Mouse (Mus musculus) left cerebral cortex, adult 11 months (tissue): ENCODE data around the gene Ptprg.
"Not testable (repeated sequence)": the region's sequence is repeated elsewhere in the genome, so short reads cannot be mapped to it uniquely, and the experiment has no call there.

Experiments used
- DNase-seq: peaks from one replicate; pipeline ENCODE4 v3.0.0; 2022; ENCODE audit warnings: low spot score

Gene Ptprg

DNA sequence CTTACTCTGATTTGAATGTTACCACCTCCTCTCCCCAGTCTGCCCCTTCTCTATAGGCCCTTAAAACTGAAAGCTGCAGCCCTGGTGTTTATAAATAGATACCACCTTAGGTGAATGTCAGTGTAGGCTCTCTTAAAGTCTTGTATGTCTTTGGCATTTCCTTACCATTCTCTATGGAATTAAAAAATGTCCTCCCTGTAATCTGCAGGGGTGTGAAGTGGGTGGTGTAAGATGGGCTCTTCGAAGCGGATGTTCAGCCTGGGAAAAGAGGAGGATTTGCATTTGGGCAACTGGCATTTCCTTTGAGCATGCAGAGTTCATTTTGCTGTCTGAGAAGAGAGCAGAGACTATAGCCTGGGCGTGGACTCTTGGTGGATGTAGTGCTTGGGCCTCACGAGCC lies 201.3 kb downstream of the Ptprg start:
- no peak for DNase-seq

DNA sequence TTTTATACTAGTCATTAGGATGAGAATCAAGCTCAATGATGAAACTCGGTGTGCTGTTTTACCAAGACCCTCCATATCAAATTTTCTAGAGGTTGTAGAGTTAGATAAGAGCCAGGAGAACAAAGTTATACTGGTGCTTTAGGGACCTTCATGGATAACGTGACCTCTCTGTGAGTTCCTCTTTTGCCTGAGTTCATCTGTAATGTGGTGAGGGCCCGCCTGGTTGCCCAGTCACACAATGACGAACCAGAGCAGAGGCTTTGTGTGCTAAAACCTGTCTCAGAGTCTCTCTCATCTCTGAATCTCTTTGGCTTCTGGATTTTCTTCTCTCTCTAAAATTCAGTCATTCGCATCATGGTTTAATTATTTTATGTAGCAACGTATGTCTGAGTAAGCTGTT lies 204.9 kb downstream of the Ptprg start:
- no peak for DNase-seq

DNA sequence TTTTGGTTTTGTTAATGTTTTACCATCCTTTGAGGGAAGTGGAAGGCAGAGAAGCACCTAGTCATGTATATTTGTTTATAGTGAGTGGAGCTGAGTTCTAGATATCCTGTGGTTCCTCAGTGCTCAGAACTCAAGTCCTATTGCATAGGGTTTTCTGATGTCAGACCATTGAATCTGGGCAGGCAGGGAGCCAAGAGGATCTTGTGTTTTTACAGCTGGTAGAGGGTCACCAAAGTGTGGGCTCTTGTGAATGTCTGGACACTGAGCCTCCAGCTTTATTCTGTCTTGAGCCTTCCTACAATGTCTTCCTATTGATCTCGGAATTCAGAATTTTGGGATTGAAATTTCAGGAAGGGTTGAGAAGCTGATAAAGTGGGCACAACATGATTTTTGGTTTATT lies 206.0 kb downstream of the Ptprg start:
- no peak for DNase-seq

DNA sequence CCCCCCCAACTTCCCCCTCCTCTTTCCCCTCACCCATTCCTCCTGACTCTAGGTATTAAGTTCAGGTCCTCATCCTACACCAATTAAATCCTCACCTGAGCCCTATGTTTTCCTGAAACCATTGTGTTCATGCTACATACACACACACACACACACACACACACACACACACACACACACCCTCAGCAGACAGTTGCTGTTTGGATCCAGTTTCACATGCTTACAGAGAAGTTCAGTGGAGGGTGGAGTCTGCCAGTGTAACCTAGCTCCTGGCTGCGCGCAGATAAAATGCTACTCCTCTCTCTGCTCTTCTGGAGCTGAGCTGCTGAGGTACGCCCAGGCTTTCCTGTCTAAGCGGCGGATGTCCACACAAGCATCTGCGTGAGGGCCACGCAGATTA lies 209.7 kb downstream of the Ptprg start:
- DNase-seq: no peak

DNA sequence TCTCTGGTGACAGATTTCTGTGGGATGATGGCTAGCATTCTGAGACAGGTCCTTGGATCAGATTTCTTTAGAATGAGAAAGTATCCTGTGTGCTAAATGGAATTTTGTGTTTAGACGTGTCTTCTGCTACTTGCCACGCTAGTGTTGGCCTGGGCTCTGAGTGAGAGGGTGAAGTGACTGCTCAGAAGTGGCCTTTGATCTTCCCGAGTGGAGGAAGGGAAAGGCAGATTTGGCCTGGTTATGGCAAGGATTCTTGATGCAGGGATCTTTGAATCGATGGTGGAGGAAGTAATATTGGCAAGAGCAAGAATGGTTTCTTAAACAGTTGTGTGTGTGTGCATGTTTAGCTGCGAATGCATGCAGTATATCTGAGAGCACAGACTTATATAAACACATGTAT lies 219.4 kb downstream of the Ptprg start:
- DNase-seq: no peak

DNA sequence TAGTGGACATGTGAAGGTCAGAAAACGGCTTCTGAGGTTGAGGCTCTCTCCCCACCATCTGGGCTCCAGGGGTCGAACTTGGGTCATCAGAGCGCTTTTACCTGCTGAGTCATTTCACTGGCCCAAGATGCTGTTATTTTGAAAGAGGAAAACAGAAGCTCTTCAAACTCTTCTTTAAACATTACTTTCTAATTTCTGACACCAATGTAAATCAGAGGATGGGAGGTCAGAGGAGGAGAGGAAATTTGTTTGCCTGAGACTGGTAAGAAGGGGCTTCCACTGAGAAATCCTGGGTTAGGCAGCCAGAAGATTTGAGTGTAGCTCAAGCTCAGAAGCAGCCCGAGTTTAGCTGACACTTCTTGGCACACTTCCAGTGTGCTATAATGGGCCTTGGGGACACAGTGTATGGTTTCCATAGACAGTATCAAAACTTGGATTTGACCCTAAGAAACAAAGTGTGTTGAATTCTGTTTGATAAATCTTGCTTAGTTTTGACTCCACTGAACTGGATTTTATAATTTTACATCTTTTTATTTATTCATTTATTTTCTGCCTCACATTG lies 221.2 kb downstream of the Ptprg start:
- no peak for DNase-seq

DNA sequence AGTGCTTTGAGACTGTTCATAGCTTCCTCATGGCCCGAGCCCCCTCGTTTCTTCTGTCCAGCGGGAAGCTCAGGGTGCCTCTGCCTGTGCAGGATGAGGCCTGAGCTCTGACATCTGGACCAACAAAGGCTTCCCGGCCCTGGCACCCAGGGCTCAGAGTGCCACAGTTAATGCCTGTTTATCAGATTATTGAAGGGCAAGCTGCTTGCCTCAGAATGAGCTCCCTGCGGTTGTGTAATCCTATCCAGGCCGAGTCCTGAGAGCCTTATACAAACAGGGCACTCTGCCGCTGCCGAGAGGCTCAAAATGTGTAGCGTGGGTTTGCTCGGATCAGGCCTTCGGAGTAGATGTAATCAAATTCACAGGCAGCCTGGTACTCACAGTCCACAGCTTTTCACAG lies 221.9 kb downstream of the Ptprg start:
- no peak for DNase-seq

DNA sequence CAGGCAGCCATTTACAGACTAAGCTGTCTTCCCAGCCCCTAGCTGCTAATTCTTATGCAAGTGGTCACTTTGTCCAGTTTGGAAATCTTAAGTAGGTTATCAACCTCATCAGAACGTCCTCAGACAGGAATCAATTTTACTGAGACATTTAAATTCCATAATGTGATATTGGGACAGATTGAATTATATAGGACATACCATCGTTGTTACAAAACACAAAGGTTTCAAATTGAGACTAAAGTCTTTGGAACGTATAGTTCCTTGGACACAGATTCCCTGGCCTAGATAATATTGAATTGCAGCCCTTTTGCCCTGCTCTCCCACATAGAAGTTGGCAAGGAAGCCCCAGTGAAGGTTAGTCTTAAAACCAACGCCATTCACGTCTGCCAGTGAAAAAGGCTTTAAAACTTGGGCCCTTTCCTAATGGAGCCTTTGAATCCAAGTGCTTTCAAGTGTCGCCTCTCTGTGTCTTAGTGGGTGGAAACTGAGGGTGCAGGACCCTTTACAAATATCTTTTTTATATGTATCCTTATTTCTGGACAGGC lies 222.7 kb downstream of the Ptprg start:
- no peak for DNase-seq

DNA sequence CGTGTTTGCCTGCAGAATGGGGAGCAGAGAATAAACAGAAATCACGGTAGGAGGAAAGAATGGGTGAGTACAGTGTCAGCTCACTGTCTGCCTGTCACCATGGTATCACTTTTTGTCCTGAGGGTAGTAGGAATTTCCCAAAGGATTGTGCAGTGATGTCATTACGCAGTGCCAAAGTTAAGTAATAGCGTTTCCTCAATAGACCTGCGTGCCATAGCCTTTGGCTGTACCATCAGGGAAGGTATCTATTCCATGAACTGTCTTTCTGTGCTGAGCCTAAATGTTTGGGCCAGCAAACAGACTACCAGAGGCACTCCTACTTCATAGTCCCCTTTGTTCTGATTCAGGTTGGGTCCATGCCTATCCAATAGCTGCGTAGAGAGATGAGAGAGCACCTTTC lies 223.2 kb downstream of the Ptprg start:
- DNase-seq: no peak

DNA sequence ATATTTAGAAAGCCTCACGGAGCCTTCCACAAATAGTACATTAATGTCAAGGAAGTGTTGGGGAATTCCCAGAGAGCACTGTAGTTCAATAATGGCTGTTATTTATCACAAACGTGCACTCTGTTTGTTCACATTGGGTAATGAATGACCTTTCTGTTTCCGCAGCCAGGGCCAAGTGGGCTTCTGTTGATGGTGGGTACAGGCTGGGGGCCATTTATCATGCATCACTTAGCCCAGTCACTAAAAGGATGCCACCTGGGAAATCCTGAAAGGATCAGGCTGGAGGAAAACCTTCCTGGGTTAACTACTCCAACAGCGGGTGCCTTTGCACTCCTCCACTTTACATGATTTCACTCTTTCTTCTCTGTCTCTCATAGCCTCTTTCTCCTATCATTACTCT lies 237.9 kb downstream of the Ptprg start:
- DNase-seq: no peak

DNA sequence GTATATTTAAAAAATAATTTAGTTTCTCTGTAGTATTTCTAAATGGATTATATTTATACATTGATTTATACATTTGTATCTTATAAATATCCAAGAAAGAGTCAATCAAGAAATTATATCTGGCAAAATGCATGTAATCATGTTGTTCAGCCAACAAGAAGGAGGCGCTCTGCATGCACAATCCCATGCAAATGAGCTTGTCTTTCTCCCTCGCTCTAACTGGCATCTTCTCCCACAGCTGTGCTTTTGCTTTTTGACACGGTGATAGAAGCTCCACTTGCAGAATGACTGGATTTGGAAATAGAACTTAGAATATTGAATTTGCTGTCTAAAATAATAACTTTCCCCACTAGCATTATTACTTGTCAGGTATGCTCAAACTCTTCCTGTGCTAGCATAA lies 240.5 kb downstream of the Ptprg start:
- no peak for DNase-seq

DNA sequence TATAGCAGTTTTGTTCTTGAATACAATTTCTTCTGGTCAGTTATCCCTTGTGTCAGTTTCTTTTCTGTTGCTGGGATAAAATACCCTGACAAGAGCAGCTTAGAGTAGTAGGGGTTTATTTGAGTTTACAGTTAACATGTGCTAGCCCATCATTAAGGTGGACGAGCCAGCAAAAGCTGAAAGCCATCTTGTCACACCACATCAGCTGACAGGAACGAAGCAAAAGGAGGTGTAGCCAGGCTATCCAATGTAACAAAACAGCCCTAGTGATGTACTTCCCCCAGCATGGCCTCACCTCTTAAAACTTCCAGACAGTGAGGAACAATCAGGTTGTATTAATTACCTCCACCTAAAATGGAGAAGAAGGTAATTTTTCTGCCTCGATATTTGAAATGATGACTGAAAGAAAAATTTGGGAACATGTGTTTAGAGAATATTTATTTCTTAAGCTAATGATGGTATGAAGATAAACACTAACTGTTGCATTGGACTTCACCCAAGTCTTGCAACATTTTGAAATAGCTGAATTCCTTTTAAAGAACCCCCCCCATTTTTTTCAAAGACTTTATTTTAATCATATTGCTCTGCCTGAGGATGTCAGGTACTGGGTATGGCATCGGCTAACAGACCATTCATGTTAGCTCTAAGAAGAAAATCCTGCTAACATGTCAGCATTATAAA lies 249.2 kb downstream of the Ptprg start:
- no peak for DNase-seq

DNA sequence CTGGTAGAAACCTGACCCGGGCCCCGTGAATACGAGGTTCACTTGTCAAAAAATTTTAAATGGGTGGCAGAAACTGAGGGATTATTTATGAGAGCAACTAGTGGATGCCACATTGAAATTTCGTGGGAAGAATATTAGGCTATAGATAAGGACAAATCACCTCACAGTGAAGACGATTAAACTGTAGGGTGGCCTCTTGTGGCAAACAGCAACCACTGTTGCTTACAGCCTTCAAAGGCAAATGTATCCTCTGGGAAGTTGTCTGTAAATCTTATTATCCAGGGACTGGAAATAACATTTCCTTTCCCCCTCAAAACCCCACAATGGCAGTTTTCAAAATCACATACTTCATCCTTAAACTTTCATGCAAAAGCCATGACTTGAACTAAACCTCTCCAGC lies 253.3 kb downstream of the Ptprg start:
- DNase-seq: no peak

DNA sequence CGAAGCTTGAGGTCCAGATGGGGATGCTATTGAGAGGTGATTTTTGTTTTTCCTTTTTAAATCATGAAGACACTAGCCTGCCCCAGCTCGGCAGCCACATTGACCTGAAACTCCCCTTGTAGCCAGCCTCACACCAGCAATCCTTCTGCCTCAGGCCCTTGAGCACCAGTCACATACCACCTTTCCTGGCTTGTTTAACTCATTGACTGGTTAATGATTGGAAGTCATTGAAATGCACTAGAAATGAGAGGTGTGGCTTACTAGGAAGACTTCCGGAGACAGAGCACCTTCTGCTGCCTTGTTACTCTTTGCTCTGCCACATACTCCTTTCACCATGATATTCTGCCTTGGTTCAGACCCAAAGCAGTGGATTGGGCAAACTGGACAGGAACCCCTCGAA lies 254.1 kb downstream of the Ptprg start:
- DNase-seq: no peak

DNA sequence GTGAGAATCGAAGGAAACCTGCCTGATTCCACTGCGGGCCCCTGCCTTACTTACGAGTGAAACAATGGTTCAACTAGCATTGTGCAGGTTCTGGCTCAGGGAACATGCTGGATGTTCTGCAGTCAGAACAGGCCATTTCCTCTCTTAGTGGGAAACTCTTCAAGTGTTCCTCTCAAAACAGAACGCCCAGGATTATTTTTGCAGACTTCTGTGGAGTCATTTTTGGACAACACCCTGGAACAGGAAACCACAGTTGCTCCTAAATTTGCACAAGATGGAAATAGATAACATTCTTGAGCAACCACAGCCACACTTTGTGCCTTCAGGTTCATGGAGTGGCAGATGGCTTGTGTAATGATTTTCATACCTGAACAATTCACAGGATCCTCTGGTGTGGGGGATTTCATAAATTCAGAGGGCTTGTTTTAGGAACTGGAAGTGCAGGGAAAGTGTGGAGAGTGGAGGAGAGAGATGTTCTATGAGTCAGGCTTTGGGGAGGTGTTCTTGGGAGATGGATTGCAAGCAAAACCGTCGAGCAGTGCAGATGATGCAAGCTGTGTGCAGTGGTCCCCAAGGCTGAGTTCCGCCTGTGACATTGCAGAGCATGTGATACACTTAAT lies 257.9 kb downstream of the Ptprg start:
- DNase-seq: peak; percentile 42

DNA sequence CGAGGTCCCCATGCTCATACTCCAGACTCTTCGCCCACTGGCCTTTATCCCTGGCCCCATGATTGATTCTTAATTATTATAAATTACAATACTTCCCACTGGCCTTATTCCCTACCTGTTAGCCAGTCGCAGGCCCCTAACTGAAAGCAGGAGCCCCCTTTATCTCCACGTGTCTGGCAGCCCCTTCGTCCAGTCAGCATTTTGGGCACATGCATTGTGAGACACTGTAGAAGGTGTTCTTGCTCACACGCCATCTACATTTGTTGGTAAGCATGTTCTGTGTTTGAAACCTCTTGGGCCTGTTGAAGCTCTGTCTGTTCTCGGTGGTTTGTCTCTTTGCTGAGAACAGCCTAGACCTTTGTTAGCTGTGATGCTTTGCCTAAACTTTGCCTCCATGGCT lies 259.0 kb downstream of the Ptprg start:
- DNase-seq: no peak

DNA sequence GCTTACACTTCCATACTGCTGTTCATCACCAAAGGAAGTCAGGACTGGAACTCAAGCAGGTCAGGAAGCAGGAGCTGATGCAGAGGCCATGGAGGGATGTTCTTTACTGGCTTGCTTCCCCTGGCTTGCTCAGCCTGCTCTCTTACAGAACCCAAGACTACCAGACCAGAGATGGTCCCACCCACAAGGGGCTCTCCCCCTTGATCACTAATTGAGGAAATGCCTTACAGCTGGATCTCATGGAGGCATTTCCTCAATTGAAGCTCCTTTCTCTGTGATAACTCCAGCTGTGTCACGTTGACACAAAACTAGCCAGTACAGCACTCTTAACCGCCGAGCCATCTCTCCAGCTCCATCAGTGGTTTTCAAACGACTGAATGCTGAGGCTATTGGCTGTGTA lies 261.5 kb downstream of the Ptprg start:
- not testable (repeated sequence) for DNase-seq

DNA sequence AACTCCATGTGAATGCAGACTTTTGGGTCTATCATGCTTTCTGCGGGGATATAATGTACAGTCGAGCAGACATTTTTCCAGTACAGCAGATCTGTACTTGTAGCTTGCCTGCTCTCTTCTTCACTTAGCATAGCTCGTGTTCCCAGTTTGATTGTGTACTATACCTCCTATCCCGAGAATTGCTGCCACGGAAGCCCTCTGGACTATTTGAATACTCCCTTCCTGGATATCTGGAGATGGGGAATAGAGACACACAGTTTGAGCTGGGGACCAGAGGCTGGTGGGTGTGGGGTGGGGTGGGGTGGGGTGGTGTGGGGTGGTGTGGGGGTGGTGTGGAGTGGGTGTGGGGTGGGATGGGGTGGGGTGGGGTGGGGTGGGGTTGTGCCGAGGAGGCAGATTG lies 263.9 kb downstream of the Ptprg start:
- no peak for DNase-seq

DNA sequence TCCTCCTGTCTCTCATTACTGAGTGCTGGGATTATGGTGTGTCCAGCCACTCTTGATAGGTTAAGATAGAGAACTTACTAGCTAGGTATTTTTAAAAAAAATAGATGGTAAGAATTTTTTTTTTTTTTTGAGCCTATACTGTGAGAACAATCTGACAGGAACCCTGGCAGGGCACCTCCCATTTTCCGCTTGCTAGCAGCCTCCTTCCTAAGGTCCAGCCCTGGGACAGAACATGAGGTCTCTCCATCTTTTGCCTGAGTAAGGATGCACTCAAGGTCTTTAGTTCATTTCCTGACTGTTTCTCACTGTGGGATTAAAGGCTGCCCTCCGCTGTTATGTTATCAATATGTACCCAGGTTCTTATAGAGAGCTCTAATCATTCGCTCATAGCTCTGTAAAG lies 264.7 kb downstream of the Ptprg start:
- no peak for DNase-seq

DNA sequence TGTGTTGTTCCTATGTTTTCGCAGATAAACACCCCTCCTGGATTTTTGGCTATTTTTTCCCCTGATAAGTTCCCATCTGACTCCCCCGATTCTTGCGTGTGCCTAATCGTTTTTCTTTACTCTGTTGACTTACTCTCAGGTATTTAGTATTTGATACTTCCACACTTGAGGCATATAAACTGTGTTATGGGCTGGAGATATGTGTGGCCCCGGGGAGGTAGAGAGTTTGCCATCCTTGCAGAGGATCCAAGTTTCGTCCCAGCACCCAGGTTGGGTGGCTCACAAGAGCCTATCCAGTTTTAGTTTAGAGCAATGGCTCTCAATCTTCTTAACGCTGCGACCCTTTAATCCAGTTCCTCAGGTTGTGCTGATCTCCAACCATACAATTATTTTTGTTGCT lies 265.4 kb downstream of the Ptprg start:
- no peak for DNase-seq

DNA sequence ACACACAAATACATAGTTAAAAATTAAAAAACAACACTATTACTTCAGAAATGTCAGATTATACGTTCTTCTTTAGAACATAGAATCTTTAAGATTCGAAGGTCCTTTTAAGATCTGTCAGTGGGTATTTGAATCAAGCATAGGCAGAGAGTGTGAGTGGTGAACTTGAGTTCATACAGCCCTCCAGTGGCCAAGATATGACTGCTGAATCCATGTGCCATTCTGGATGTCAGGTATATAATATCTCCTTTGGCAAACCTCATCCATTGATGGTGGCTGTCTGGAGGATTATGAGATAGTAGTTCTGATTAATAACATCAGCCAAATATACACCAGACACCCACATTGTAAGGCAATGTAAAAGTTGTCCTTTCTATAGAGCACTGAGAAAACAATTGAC lies 266.0 kb downstream of the Ptprg start:
- DNase-seq: no peak

DNA sequence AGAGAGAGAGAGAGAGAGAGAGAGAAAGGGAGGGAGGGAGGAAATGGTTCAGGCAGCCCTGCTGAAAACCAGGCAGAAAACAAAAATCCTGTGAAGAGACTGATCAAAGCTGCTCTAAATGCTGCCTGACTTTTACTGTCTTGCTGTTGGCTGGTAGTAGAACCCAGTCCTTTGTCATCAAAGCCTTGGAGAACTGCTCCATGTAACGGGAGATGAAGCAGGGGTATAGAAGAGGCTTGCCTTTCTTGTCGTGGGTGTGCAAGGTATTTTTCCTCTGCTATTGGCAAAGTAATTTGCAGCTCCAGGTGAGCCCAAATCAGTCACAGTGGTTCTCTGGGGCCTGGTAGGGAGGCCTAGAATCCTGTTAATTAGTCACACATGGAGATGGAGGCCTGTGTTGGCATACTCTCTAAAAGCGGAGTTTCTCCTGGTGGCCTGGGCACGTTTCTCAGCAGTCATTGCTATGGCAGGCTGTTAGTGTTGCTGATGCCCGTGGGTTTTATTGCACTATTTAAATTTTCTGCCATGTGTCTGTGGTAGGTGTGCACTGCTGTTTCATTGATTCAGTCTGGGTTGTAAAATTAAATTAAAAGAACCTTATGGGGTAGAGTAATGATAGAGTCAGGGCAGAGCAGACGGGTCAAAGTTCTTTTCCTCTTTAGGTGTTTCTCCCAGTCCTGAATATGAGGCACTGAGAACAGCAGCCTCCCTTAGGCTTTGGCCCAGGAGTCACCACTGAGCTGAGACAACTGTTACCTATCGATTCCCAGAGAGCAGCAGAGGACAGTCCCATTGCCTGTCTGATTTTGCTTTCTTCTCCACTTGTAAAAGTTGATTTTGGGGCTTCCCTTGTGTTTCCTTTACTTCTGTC lies 269.7 kb downstream of the Ptprg start:
- no peak for DNase-seq

DNA sequence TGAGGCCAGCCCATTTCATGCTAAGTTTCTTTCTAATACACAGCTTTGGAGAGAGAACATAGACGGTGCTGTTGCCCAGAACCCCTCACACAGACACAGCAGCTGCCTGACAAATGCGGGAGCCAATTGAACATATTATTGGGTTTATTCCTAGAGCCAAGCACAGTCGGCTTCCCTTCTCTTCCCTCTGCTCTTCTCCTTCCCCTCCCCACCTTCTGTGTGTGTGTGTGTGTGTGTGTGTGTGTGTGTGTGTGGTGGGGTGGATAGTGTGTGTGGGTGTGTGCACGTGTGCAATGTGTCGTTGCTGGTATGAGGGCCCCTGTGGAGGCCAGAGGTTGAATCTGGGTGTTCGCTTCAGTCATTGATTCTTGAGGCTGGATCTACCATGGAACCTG lies 270.4 kb downstream of the Ptprg start:
- DNase-seq: no peak
